Mouse (Mus musculus): ENCODE data around the gene Mrgprb1. TPM values are rescaled to one million over a fixed set of nuclear protein-coding genes. Genes with fewer than 3 reads are reported as not detected.
"Not testable (repeated sequence)": the region's sequence is repeated elsewhere in the genome, so short reads cannot be mapped to it uniquely, and the experiment has no call there.

The Mrgprb1 gene
- polyA plus RNA-seq (2014; fragmentation: Nextera tagmentation; extraction: Ambion mirVana), result not detected in 2 replicates

- no peaks in the 10 kb centered on the region for H3K27me3 ChIP-seq (ENCODE audit: control insufficient read depth, insufficient read depth, low read length)
- H3K27ac ChIP-seq (ENCODE audit: low read depth, low read length), result no peak within 1 kb of the TSS
- H3K4me3 ChIP-seq (ENCODE audit: low read depth, low read length), result no peak within 1 kb of the TSS
- H3K9ac ChIP-seq (ENCODE audit: low read length), result no peak within 1 kb of the TSS
- DNase-seq (ENCODE audit: low spot score), result no peak
- H3K4me2 ChIP-seq (ENCODE audit: low read depth, low read length, severe bottlenecking), result no peak within 1 kb of the TSS
- no peak for ATAC-seq (replicated peaks; ENCODE audit: low FRiP score)
- H3K4me1 ChIP-seq (replicated peaks; ENCODE audit: control insufficient read depth, insufficient read depth, low read length), result no peaks in the 10 kb centered on the region
- H3K36me3 ChIP-seq (ENCODE audit: control insufficient read depth, insufficient read depth, low read length), result no peaks in the 10 kb centered on the region
- peaks cover 3% of the 10 kb centered on the region; the same call in 1 of the 2 replicates for H3K9me3 ChIP-seq (ENCODE audit: control insufficient read depth, low read length)
- WGBS, result 77% methylated on average over 3 of the region's 3 CpGs
These were observed at the start of gene Mrgprb1 for GRCm38 (mm10) chr7:48456242-48456641. Gene Mrgprb1, minus strand, starts transcription at chr7:48456342.

DNA sequence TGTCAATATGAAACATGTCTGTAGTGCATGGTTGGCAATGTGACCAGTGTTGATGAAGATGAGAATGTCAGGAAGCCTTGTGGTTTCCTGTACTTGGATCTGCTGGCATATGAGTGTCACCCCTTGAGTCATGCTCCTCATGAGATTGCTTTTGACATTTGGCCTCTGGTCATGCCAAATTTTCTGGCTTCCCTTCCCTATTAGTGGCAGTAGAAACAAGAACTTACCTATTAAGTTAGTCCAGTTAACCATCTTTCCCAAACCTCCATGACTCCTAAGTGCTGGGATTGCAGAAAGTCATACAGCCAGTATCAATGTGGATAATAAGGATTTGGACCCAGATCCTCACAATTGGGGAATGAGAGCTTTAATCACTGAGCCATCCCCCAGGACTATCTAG is 43.1 kb upstream of the Mrgprb1 start, which contains the start of gene Mrgprx2:
Gene Mrgprx2 (minus strand): TSS at position 101 of the 400 bp plus-strand sequence.
- Histone ChIP-seq H3K27me3 (ENCODE audit: control insufficient read depth, insufficient read depth, low read length) (no peaks in the 10 kb centered on the region), H3K36me3 (ENCODE audit: control insufficient read depth, insufficient read depth, low read length) (no peaks in the 10 kb centered on the region), H3K4me2 (ENCODE audit: low read depth, low read length, severe bottlenecking) (no peak within 1 kb of the TSS), H3K27ac (ENCODE audit: low read depth, low read length) (no peak within 1 kb of the TSS), H3K9ac (ENCODE audit: low read length) (no peak within 1 kb of the TSS), H3K4me3 (ENCODE audit: low read depth, low read length) (no peak within 1 kb of the TSS), H3K4me1 (replicated peaks; ENCODE audit: control insufficient read depth, insufficient read depth, low read length) (no peaks in the 10 kb centered on the region), H3K9me3 (ENCODE audit: control insufficient read depth, low read length) (peaks cover 10% of the 10 kb centered on the region)
- ATAC-seq (replicated peaks; ENCODE audit: low FRiP score) (no peak), DNase-seq (ENCODE audit: low spot score) (no peak)

DNA sequence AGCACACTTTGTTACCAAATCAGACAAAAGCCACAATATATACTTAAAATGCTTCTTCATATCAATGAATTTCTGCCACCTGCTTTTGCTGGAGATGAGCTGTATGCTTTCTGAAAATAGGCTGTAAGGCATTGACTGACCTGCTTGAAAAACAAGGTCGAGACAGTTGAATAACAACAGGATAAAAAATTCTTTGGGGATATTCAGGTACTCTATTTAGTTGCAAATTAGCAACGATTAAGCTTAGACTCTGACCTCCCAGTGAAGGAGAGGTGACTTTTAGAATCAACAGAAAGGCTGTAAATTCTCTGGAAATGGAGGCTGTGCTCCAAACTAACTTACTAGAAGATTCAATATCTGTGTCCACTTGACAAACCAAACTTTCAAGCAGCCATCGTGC is 19.6 kb downstream of the Mrgprb1 start:
- H3K4me3 ChIP-seq (ENCODE audit: low read depth, low read length), result no peak overlapping the region
- no peak overlapping the region for H3K4me2 ChIP-seq (ENCODE audit: low read depth, low read length, severe bottlenecking)
- ATAC-seq (replicated peaks; ENCODE audit: low FRiP score), result no peak
- H3K9me3 ChIP-seq (ENCODE audit: control insufficient read depth, low read length), result no peaks in the 10 kb centered on the region; the same call in 1 of the 2 replicates
- DNase-seq (ENCODE audit: low spot score), result no peak
- no peaks in the 10 kb centered on the region for H3K27me3 ChIP-seq (ENCODE audit: control insufficient read depth, insufficient read depth, low read length)
- no peaks in the 10 kb centered on the region for H3K36me3 ChIP-seq (ENCODE audit: control insufficient read depth, insufficient read depth, low read length)
- H3K9ac ChIP-seq (ENCODE audit: low read length), result no peak overlapping the region
- no peaks in the 10 kb centered on the region for H3K4me1 ChIP-seq (replicated peaks; ENCODE audit: control insufficient read depth, insufficient read depth, low read length)
- 55% methylated on average over 3 of the region's 3 CpGs for WGBS
- no peak overlapping the region for H3K27ac ChIP-seq (ENCODE audit: low read depth, low read length)

DNA sequence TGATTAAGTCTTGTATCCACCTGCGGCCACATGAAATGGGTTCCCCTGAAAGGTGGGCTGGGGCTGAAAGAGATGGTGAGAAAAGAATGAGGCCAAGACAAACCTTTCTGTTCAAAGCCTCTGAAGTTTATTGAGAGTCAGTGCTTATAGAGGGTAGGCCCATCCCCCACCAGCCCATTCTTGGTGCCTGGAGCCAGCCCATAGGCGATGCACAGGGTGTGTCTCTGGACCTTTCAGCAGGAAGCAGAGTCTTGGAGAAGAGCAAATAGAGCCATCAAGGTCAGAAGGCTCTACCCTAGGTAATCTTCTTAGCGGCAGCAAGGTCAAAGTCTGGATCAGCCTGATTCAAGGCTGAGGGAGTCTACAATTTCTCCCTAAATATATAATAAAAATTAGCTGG is 20.2 kb downstream of the Mrgprb1 start:
- not testable (repeated sequence) for ATAC-seq (replicated peaks; ENCODE audit: low FRiP score); H3K27ac ChIP-seq (ENCODE audit: low read depth, low read length); H3K36me3 ChIP-seq (ENCODE audit: control insufficient read depth, insufficient read depth, low read length); H3K4me1 ChIP-seq (replicated peaks; ENCODE audit: control insufficient read depth, insufficient read depth, low read length); H3K4me2 ChIP-seq (ENCODE audit: low read depth, low read length, severe bottlenecking); H3K4me3 ChIP-seq (ENCODE audit: low read depth, low read length); H3K9me3 ChIP-seq (ENCODE audit: control insufficient read depth, low read length); H3K9ac ChIP-seq (ENCODE audit: low read length); H3K27me3 ChIP-seq (ENCODE audit: control insufficient read depth, insufficient read depth, low read length); DNase-seq (ENCODE audit: low spot score)
- WGBS, result 79% methylated on average over 3 of the region's 3 CpGs

Other genes starting within 250 kb of the Mrgprb1 start
- not detected in 2 replicates for gene Mrgprb8, start 67.8 kb downstream of the Mrgprb1 start, polyA plus RNA-seq (2014; fragmentation: Nextera tagmentation; extraction: Ambion mirVana)
- not detected in 2 replicates for gene Mrgprx2, start 43.0 kb upstream of the Mrgprb1 start, polyA plus RNA-seq (2014; fragmentation: Nextera tagmentation; extraction: Ambion mirVana)
- gene Mrgprb2, start 101.7 kb upstream of the Mrgprb1 start, polyA plus RNA-seq (2014; fragmentation: Nextera tagmentation; extraction: Ambion mirVana), result not detected in 2 replicates
- gene Mrgprb3, start 187.5 kb upstream of the Mrgprb1 start, polyA plus RNA-seq (2014; fragmentation: Nextera tagmentation; extraction: Ambion mirVana), result not detected in 2 replicates

Data from forebrain, embryonic 11.5 days (tissue).